Mouse (Mus musculus): ENCODE measurements at regions not wholly inside any gene's neighbourhood (a gene's known extent, or its start where the extent isn't known, plus 50 kb on each side); places are given as distances from the start of the nearest gene placed in this dataset.

DNA sequence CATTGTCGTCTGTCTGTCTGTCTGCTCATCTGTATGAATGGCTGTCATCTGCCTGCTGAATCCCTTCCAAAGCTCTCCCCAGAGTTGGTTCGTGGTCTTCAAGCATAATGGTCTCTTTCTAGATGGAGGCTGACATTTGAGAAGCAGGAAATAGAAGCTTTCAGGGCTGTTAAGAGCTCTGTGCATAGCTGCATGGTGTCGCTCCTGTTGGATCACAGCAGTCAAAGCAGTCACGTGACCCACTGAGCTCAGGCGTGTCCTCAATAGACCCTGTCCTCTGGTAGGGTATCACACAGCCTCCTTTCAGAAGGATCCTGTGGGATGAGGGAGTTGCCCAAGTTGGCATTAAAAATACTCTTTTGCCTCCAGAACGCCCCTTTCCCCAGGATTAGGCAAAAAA, 142.4 kb downstream of the Ppp4r2 start:
- peak; percentile 67 for DNase-seq (ENCODE audit: low spot score)
- Histone ChIP-seq H3K9me3 (no peaks in the 10 kb centered on the region), H3K27me3 (replicated peaks; ENCODE audit: low read depth, poor library complexity, severe bottlenecking) (no peaks in the 10 kb centered on the region), H3K4me1 (peaks cover 45% of the 10 kb centered on the region), H3K36me3 (replicated peaks) (no peaks in the 10 kb centered on the region), H3K4me3 (no peak overlapping the region), H3K27ac (replicated peaks) (peak overlapping the region; percentile 61)
- WGBS = 29% methylated on average over 6 of the region's 6 CpGs

DNA sequence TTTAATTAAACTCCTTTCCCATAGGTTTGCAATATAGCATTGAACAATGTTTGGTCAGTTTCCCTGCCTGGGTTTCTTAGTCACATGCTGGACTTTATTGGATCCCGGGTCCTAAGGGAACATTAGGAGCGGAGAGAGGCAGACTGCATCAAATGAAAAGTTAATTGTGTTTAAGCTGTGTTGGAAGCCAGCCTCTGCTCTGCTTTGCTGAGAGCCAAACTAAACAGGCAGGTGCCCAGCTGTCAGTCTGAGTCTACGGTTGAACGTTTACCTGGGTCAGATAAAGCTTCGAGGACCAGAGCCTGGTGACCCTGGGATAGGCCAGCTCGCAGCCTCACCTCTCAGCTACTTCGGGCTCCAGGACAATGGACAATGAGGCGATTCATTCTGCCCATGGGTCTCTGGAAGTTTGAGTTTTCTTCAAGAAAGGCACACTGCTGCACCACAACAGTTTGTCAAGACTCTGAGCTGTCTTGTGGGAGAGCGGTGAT, 143.8 kb downstream of the Ppp4r2 start:
- peak overlapping the region; percentile 51 for H3K27ac ChIP-seq (replicated peaks)
- no peak for DNase-seq (ENCODE audit: low spot score)
- whole genome bisulfite sequencing = 48% methylated on average over 9 of the region's 9 CpGs
- H3K36me3 ChIP-seq (replicated peaks) = no peaks in the 10 kb centered on the region
- H3K9me3 ChIP-seq = no peaks in the 10 kb centered on the region
- H3K4me1 ChIP-seq = peaks cover 37% of the 10 kb centered on the region
- H3K27me3 ChIP-seq (replicated peaks; ENCODE audit: low read depth, poor library complexity, severe bottlenecking) = no peaks in the 10 kb centered on the region
- H3K4me3 ChIP-seq = no peak overlapping the region

DNA sequence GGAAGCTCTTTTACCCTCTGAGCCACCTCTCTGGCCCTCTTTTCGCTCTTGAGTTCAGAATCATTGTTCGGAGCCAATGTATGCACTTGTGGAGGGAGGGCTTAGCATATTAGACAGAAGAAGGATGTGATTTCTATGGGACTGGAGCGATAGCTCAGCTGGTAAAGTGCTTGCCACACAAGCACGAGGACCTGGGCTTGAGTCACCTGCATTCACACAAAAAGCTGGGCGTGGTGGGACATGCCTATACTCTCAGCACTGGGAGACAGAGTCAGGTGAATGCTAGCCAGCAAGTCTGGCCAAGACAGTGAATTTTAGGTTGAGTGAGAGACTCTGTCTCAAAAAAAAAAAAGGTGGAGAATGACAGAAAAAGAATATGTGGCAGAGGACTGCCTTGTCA, 144.7 kb downstream of the Ppp4r2 start:
- Histone ChIP-seq H3K4me3 (no peak overlapping the region), H3K27me3 (replicated peaks; ENCODE audit: low read depth, poor library complexity, severe bottlenecking) (no peaks in the 10 kb centered on the region), H3K4me1 (peaks cover 37% of the 10 kb centered on the region), H3K27ac (replicated peaks) (peak overlapping the region; percentile 44; the same call in 1 of the 2 replicates), H3K36me3 (replicated peaks) (no peaks in the 10 kb centered on the region), H3K9me3 (no peaks in the 10 kb centered on the region)
- DNase-seq (ENCODE audit: low spot score) = no peak
- 89% methylated on average over 5 of the region's 5 CpGs for WGBS

DNA sequence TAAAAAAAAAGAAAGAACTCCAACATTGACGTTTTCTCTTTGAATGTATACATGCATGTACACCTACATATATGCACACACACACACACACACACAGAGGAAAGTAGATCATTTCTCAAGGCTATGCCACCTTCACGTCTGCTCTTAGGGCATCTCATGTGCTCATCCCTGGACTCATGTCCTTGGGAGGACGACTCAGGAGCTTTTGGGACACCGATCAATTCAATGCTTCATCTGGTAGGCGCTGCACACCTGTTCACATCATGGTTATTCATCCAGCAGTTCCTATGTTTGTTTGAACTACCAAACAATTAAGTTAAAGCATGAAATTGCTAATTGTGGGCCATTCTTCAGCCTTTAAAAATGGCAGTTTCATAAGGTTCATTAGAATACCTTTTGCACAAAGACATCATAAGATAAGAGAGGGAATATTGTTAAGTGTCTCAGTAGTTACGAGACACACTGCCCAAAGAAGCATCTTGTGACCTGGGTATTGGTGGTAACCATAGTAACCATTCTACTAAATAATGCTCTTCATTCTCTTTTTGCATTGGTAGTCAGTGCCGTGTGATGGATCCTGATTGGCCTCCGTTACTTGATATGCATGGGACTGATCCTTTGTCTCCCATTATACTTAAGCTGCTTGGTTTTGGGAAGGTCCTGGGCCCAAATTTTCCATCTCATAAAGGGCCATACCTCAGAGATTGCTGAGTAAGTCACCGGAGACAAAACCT, 145.5 kb downstream of the Ppp4r2 start:
- no peak overlapping the region for H3K4me3 ChIP-seq
- no peaks in the 10 kb centered on the region for H3K36me3 ChIP-seq (replicated peaks)
- H3K27me3 ChIP-seq (replicated peaks; ENCODE audit: low read depth, poor library complexity, severe bottlenecking) = no peaks in the 10 kb centered on the region
- no peak for DNase-seq (ENCODE audit: low spot score)
- WGBS = 85% methylated on average over 9 of the region's 9 CpGs
- H3K9me3 ChIP-seq = no peaks in the 10 kb centered on the region
- H3K27ac ChIP-seq (replicated peaks) = no peak overlapping the region
- H3K4me1 ChIP-seq = peaks cover 41% of the 10 kb centered on the region

DNA sequence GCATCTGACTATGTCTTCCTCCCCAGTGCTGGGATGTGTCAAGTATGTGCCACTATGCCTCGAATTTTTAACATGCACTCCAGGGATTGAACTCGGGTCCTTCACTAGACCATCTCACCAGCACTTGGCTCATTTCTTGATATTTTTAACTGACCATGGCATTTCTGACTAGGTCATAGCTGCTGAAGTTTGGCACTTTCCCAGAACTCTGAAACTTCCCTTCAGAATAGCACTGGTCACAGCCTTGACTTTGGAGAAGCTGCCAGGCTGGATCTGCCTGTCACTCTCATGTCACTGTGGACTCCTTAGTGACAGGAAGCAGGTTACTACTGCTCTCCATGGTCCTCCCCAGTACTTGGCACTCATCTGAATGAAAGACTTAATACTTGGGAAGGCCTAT, 146.7 kb downstream of the Ppp4r2 start:
- peaks cover 46% of the 10 kb centered on the region for H3K4me1 ChIP-seq
- H3K27ac ChIP-seq (replicated peaks) = no peak overlapping the region
- no peaks in the 10 kb centered on the region for H3K9me3 ChIP-seq
- H3K4me3 ChIP-seq = no peak overlapping the region
- H3K27me3 ChIP-seq (replicated peaks; ENCODE audit: low read depth, poor library complexity, severe bottlenecking) = no peaks in the 10 kb centered on the region
- 81% methylated on average over 2 of the region's 2 CpGs for WGBS
- DNase-seq (ENCODE audit: low spot score) = no peak
- H3K36me3 ChIP-seq (replicated peaks) = no peaks in the 10 kb centered on the region

DNA sequence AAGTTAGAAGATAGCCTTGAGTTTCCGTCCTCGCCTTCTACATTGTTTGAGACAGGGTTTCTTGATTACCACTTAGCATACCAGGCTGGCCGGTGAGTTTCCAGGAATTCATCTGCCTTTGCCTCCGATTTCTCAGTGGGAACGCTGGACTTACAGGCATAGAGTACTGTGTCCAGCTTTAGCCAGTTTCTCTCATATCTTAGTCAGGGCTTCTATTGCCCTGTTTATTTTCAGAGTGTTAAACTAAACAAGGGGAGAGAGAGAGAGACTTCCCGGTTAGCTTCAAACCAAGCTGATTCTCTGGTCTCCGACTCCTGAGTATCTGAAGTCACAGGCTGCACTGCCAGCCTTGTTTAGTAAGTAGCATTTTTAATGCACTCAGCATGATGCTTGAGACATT, 151.4 kb downstream of the Ppp4r2 start:
- DNase-seq (ENCODE audit: low spot score) = no peak
- H3K4me3 ChIP-seq = no peak overlapping the region
- H3K36me3 ChIP-seq (replicated peaks) = no peaks in the 10 kb centered on the region
- H3K27ac ChIP-seq (replicated peaks) = peak overlapping the region; percentile 48
- no peaks in the 10 kb centered on the region for H3K27me3 ChIP-seq (replicated peaks; ENCODE audit: low read depth, poor library complexity, severe bottlenecking)
- 52% methylated on average over 7 of the region's 7 CpGs for WGBS
- peaks cover 25% of the 10 kb centered on the region for H3K4me1 ChIP-seq
- no peaks in the 10 kb centered on the region for H3K9me3 ChIP-seq

DNA sequence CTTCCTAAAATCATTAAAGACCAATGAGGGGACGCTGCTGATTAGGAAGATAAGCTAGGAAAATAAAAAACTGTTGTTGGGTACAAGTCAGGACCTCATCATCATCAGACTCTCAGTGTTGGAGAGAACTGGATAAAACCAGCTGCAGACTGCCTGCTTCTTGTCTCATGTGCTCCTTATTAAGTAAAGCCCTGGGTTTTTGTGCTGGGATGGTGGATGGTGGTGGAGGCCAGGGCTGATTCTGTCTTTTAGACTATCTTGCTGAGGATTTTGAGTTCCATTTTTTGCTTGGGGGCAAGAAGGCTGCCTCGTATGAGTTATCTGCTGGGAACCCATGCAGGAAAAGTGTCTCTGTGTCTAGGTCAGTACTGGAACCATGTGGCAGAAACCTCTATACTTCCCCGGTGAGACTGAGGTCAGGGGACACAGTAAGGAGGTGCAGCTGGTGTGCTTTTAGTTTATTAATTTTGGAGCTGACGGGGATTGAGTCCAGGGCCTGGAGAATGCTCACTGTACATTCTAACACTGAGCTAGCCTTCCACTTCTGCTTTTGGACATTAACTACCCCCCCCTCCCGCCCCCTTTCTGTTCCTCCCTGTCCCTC, 152.0 kb downstream of the Ppp4r2 start:
- WGBS = 52% methylated on average over 5 of the region's 5 CpGs
- DNase-seq (ENCODE audit: low spot score) = peak; percentile 31
- H3K27ac ChIP-seq (replicated peaks) = peak overlapping the region; percentile 48
- no peaks in the 10 kb centered on the region for H3K36me3 ChIP-seq (replicated peaks)
- H3K27me3 ChIP-seq (replicated peaks; ENCODE audit: low read depth, poor library complexity, severe bottlenecking) = no peaks in the 10 kb centered on the region
- no peaks in the 10 kb centered on the region for H3K9me3 ChIP-seq
- peaks cover 25% of the 10 kb centered on the region for H3K4me1 ChIP-seq
- H3K4me3 ChIP-seq = no peak overlapping the region

DNA sequence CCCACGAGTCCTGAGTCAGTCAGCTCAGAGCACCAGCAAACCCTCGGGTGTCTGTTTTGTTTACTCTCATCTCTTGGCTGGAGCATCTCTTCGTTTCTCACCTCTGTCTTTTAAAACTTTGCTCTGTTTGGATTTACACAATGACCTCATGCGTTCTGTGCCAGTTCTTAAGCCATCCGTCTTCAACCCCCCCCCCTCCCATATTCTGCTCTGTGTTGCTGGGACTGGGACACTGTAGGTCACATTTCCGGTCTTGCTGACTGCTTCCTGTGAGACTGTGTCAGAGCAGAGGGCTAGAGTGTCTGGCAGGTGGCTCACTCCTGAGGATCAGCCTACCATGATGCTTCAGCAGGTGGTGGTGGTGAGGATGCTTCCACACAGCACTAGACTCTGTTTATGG, 155.1 kb downstream of the Ppp4r2 start:
- DNase-seq (ENCODE audit: low spot score) = no peak
- Histone ChIP-seq H3K27me3 (replicated peaks; ENCODE audit: low read depth, poor library complexity, severe bottlenecking) (no peaks in the 10 kb centered on the region), H3K4me1 (peaks cover 23% of the 10 kb centered on the region), H3K27ac (replicated peaks) (no peak overlapping the region), H3K9me3 (no peaks in the 10 kb centered on the region), H3K36me3 (replicated peaks) (no peaks in the 10 kb centered on the region), H3K4me3 (no peak overlapping the region)
- 77% methylated on average over 6 of the region's 6 CpGs for WGBS

DNA sequence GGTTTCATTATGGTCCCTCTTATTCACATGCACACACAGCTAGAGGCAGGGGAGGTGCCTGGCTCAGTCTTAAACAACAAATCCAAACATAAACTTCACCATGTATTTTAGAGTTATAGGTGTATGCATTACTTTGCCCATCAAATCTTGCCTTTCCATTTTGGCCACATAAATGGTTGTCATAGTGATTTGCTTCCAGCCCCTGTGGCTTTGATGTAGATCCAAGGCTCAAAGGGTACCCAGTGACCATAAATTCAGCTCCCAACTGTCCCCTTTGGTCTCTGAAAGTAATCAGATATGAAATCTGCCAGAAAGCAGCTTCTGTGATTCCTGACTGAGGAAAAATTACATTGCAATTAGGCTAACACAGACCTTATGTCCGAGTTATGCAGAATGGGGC, 160.0 kb downstream of the Ppp4r2 start:
- WGBS = 80% methylated on average over 1 of the region's 1 CpGs

DNA sequence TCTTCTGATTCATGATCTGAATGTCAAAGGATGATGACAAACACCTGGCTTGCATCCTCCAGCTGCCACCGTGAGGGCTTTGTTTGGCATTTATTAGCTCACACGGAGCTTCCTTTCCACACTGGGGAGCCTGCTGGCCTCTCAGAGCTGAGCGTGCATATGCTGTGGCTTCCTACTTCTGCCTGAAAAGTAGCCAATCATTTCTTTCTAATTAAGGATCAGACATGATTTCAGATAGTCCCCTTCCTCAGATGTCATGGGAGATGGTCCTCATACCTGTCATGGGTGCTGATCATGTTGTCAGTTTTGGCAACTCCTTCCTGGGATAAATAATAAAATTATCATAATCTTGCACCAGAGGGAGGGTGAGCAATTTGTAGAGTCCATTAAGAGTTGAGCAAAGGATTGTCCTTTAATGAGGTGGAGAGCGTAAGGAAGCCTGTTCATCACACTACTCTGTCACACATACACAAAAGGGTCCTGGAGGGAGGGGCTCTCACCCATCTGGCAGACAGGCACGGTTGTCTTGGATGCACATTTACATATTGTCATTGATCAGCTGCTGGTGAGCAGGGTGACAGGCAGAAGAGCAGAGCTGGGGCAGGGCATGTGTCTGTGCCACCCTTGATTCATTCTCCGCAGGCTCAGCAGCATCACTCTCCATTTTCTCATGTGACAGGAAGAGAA, 162.6 kb downstream of the Ppp4r2 start:
- Histone ChIP-seq H3K27me3 (replicated peaks; ENCODE audit: low read depth, poor library complexity, severe bottlenecking) (no peaks in the 10 kb centered on the region), H3K9me3 (no peaks in the 10 kb centered on the region), H3K27ac (replicated peaks) (no peak overlapping the region), H3K4me1 (peaks cover 4% of the 10 kb centered on the region), H3K4me3 (no peak overlapping the region), H3K36me3 (replicated peaks) (no peaks in the 10 kb centered on the region)
- 60% methylated on average over 6 of the region's 6 CpGs for WGBS
- no peak for DNase-seq (ENCODE audit: low spot score)

More for the DNA sequence above, 160.0 kb downstream of the Ppp4r2 start:
- DNase-seq (ENCODE audit: low spot score) = no peak
- H3K4me3 ChIP-seq = no peak overlapping the region
- no peaks in the 10 kb centered on the region for H3K27me3 ChIP-seq (replicated peaks; ENCODE audit: low read depth, poor library complexity, severe bottlenecking)
- no peak overlapping the region for H3K27ac ChIP-seq (replicated peaks)
- peaks cover 4% of the 10 kb centered on the region for H3K4me1 ChIP-seq
- no peaks in the 10 kb centered on the region for H3K36me3 ChIP-seq (replicated peaks)
- H3K9me3 ChIP-seq = no peaks in the 10 kb centered on the region

DNA sequence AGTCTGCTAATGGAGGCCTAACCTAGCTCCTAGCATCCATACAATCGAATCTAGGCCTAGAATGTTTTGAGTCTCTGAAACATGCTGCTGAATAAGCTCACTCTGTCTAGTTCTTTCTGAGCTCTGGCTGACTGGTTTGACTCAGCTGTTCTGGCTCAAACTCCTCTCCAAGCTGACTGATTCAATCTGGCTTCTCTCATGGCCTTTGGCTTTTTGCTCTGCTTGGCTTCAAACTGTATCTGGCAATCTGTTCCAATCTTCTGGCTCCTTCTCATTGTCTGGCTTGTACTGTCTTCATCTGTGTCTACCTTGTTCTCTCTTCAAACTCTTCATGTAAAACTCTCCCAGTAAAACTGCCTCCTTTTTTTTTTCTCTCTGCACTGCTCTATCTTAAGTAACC, 164.9 kb downstream of the Ppp4r2 start:
- Histone ChIP-seq H3K27ac (replicated peaks) (no peak overlapping the region), H3K27me3 (replicated peaks; ENCODE audit: low read depth, poor library complexity, severe bottlenecking) (no peaks in the 10 kb centered on the region), H3K4me1 (peaks cover 4% of the 10 kb centered on the region), H3K9me3 (no peaks in the 10 kb centered on the region), H3K4me3 (no peak overlapping the region), H3K36me3 (replicated peaks) (no peaks in the 10 kb centered on the region)
- WGBS = 89% methylated on average over 1 of the region's 1 CpGs
- DNase-seq (ENCODE audit: low spot score) = no peak

DNA sequence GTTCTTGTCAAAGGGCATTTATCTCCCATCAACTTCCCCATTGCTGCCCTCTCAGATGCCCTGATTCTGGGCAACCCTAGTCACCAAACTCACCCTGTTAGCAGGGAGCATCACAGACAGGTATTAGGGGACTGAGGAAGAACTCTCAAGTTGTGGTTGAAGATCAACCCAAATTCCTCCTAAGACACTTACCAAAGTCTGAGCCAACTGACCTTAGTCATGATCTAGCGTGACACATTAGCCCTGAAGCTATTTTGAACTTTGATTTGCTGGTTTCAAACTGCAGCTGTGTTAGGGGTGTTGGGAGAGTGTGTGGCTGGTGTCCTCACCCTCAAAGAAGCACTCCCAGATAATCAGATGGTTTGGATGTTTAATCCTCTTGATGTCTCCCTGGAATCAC, 170.5 kb downstream of the Ppp4r2 start:
- H3K9me3 ChIP-seq = no peaks in the 10 kb centered on the region
- no peaks in the 10 kb centered on the region for H3K27me3 ChIP-seq (replicated peaks; ENCODE audit: low read depth, poor library complexity, severe bottlenecking)
- H3K4me1 ChIP-seq = no peaks in the 10 kb centered on the region
- DNase-seq (ENCODE audit: low spot score) = no peak
- 77% methylated on average over 1 of the region's 1 CpGs for WGBS
- no peak overlapping the region for H3K4me3 ChIP-seq
- H3K36me3 ChIP-seq (replicated peaks) = no peaks in the 10 kb centered on the region
- no peak overlapping the region for H3K27ac ChIP-seq (replicated peaks)

DNA sequence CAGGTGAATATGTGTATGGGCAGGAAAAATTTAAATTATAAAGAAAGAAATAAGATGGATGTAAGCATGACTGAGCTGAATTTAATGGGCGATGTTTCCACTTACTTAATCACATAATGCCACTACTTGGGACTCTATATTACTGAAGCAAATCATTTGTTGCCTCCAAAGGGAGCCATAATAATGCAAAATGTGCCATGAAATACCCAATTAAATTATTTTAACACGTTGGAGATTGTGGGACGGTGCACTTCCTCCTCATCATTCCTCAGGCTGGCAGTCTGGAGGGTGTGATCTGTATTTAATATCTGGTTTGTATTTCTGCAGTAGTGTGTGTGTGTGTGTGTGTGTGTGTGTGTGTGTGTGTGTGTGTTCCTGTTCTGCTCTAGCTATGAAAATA, 188.2 kb downstream of the Ppp4r2 start:
- Histone ChIP-seq H3K27me3 (replicated peaks; ENCODE audit: low read depth, poor library complexity, severe bottlenecking) (no peaks in the 10 kb centered on the region), H3K27ac (replicated peaks) (no peak overlapping the region), H3K4me1 (no peaks in the 10 kb centered on the region), H3K4me3 (no peak overlapping the region), H3K9me3 (no peaks in the 10 kb centered on the region), H3K36me3 (replicated peaks) (no peaks in the 10 kb centered on the region)
- DNase-seq (ENCODE audit: low spot score) = no peak
- WGBS = 81% methylated on average over 3 of the region's 3 CpGs
